Mouse (Mus musculus) erythroid progenitor cell, adult 5-6 weeks (primary cell): ENCODE data around the gene N4bp3. TPM values are rescaled to one million over a fixed set of nuclear protein-coding genes. Genes with fewer than 3 reads are reported as not detected.

ENCODE experiments used
- ATAC-seq: replicated peaks from 2 replicates; pipeline ENCODE4 v1.8.0; 2016; ENCODE audit warnings: moderate number of reproducible peaks, mild to moderate bottlenecking, moderate TSS enrichment, inconsistent platforms; ENCODE audit not compliant: poor library complexity, low FRiP score, severe bottlenecking
- total RNA-seq, 2 experiments: library from RNA; stranded (forward) in 1 of 2; stranded (reverse) in 1 of 2; fragments of 150-400 nt in 1 of 2; fragments of 186-747, 209-891 nt in 1 of 2; gene quantifications; 2 replicates each; pipeline versions ENCODE4 v1.2.3 to v1.2.4; 2015 to 2017; ENCODE audit warnings: low replicate concordance in 2 of 2

The N4bp3 gene
- total RNA-seq, 2 experiments from 2014 or later: not detected

DNA sequence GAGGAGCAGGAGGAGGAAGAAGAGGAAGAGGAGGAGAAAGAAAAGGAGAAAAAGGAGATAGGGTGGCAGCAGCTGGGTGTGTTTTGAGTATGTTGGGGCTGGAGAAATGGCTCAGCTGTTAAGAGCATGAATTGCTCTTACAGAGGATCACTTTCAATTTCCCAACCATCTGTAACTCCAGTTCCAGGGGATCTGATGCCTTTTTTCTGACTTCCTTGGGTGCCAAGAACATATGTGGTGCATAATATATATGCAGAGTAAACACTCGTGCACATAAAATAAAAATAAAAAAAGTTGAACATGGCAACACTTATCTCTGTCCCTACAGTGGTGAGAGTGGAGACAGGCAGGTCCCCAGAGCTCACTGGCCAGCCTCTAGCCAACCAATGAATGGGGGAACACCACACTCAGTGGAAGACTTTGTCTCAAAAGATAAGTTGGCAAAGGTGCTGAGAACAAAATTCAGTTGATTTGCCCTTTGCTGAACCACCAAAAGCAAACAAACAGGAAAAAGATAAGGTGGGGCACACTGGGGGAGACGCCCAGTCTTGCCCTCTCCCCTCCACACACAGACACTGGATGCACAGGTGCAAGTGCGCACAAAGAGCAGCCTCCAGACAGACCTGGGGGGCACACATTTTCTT is 41.3 kb downstream of the N4bp3 start:
- ATAC-seq: peak; percentile 11; the same call in 1 of the 2 replicates

DNA sequence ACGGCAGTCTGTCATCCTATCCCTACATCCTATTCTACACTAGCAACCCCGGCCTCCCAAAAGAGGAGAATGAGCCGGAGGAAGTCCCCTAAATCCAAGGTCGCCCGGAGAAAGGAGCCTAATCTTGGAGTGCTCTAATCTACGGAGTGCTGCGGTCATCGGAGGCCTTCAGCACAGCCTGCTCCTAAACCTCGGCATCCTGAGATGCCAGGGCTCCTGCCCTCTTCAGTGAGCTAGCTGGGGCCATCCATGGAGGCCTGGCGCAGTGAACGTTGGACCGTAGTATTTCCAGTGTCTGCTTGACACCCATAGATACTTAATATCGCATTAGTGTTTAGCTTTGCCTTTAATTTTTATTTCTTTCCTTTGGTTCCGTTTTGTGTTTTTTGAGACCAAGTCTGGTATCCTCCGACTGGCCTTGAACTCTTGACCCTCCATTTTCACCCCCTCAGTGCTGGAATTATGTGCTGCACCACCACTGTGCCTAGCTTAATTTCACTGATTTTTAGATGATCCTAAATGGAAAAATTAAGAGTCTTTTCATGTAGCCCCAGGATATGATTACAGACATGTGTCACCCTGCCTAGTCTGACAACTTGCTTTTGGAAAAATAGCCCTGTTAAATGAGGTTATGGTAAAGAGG is 43.4 kb downstream of the N4bp3 start:
- peak; percentile 58 for ATAC-seq

DNA sequence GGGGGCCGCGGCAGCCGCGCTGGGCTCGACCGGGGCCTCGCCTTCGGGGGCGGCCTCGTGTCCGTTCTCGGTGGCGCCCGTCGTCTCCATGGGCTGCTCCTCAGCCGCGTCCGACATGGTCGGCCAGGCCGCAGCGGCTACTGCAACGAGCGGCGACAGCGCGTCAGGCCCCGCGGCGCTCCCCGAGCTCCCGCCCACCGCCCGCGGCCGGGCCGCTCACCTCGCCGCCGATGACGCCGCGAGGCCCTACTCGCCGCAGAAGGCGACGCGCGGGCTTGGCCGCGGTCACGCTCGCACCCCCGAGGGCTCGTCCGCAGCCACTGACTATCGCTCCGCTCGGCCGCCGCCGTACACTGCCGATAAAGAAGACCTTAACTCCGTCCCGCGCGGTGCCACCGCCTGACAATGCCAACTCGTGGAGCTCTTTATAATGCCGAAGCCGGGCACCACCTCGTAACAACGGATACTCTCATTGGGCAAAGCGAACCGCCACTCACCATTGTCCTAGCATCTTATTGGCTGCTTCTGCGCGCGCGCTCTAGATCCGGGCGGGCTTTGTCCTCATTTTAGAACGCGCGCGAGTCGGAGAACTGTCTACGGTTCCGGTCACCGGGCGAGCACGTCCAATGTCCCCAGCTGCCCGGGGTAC is 44.1 kb downstream of the N4bp3 start, which contains the start of gene Hnrnpab:
Gene Hnrnpab, minus strand, starts transcription at position 401 of the 649 bp plus-strand sequence.
- ATAC-seq: peak; percentile 81

DNA sequence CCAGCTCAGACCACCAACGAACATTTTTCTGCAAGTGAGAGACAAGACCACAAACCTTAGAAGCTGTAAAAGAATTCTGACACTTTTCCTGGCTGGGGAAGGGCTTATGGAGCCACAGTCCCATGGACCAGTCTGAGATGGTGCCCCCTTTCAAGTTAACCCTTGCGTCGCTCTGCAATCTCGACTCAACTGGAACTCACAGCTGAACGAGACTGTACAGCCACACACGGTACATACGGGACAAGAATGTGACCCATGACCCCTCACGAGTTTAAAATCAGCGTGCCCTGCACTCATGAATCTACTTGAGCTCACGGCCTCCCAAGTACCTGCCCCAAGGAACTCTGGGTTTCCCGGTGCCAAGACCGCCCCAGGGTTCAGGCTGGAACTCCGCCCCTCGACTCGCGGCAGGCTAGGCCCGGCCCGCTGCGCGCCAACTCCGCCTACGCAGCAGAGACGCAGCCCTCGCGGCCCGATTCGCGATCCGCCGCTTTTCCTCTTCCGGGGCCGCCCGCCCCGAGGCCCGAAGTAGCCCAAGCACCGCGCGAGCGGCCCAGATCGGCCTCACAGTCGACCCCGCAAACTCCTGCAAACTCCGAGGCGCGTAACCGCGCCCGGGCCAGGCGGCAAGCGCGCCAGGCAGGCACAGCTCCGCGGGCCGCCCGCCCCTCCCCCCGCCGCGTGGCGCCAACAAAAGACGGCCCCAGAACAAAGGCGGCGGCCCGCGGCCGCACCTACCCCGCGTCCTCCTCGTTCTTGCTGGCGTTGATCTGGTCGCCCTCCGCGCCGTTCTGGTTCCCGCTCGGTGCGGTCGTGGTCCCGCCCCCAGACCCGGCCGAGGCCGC is 44.8 kb downstream of the N4bp3 start:
- ATAC-seq: peak; percentile 85

DNA sequence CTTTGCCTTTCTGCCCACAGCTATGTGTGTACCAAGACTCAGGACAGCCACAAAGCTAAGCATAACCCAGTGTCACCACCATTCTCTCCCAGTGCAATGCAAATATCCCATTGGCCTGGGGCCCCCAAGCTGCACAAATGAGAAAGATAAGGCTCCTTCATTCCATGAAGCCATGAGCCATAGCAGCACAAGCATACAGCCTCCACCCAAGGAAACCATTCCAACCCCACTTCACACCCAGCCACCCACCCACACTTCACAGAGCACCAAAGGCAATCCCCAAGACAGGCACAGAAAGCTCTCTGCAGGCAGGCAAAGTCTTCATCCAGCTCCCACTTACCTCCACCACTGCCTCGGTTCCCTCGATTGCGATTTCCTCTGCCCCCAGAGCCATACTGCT is 48.4 kb downstream of the N4bp3 start:
- no peak for ATAC-seq

DNA sequence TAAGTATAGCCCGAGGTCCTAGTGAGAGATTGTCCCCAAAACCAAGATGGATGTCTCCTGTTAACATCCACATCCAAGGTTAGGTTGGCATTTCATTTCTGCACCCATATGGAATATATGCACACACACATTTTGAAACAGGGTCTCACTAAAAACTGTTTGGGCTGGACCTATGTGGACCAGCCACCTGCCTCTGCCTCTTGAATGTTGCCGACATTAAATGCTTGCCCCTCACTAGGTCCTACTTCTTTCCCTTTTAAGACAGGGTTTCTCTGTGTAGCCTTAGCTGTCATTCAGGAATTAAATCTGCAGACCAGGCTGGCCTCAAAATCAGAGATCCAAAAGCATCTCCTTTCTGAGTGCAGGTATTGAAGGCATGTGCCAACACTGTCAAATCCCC is 53.1 kb downstream of the N4bp3 start:
- no peak for ATAC-seq

DNA sequence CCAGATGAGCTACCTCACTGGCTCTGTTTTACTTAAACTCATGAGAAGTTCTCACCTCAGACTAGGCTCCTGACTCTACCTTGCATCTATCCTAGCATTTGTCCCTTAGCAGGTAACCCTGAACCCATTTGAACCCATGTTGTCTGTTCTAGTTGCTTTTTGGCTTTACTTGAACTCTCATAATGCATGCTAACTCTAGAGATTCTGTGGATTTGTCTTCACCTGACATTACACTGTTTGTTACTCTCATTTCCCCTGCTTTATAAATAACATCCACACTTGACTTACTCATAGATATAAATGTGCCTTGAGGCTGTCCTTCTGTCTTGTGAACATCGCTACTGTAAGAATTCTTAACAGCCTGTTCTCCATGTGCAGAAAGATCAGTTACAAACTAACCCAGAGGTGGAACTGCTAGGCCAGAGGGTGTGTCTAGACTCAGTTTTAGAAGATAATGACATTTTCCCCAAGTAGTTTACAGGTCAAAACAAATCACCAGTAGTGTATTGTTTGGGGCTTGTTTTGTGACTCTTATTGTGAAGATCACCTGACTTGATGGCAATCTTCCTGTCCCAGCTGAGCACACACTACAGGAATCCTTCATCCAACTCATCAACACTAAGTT is 55.1 kb downstream of the N4bp3 start:
- ATAC-seq: no peak

DNA sequence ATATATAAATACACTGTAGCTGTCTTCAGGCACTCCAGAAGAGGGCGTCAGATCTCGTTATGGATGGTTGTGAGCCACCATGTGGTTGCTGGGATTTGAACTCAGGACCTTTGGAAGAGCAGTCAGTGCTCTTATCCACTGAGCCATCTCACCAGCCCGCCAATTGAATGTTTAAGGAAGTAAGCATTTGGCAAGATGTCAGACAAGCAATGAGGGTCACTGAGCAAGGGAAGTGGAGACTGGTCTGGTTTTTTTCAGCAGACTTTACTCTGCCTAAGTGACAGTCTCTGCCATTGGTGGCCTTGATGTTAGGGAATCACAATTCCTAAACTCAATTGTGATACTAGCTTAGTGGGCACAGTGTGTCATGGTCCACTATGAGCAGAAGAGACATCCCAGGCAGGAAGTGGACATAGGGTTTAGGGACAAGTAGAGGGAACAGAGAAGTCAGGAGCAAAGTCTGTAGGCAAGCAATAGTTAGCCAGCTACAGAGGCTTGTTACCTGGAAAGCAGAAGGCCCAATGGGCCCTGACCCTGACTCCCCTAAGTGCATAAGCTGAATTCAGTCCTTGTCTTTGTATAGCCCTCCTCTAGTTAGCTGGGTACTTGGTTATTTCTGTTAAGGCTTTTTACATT is 55.8 kb downstream of the N4bp3 start:
- no peak for ATAC-seq

DNA sequence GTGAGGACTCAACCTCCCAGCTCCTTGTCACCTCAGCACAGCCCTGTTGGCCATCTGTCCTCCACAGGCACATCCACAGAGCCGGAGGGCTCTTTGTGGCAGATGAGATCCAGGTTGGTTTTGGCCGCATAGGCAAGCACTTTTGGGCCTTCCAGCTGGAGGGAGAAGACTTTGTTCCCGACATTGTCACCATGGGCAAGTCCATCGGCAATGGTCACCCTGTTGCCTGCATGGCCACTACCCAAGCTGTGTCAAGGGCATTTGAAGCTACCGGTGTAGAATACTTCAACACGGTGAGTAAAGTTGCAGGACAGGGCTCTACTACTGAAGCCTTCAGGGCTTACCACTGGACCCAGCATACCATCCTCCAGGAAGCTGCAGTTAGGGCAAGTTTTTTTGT is 56.8 kb downstream of the N4bp3 start:
- ATAC-seq: no peak

DNA sequence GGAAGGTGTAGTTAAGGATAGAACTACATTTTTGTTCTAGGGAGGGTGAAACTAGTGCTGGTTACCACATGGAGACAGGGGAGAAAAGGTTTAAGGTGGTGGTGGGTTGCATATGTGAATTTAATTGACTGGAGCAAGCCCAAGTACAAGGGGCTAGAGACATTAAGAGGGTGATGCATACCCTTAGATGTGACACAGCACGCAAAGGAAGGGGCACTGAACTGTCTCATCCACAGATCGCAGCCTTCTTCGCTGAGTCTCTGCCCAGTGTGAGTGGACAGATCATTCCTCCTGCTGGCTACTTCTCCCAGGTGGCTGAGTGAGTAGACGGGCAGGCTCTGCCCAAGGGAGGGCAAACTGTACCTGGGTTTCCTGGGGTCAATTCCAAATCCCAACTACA is 57.3 kb downstream of the N4bp3 start:
- ATAC-seq: no peak

Other genes starting within 250 kb of the N4bp3 start
- 3.6 and 17.2 TPM in 2 replicates for gene Phykpl, start 66.1 kb downstream of the N4bp3 start, total RNA-seq (2015; ENCODE audit: low replicate concordance)
- gene Phykpl, start 66.1 kb downstream of the N4bp3 start, total RNA-seq (2017; ENCODE audit: low replicate concordance): 6.5 and 10.4 TPM in 2 replicates
- 250 and 265 TPM in 2 replicates for gene Hnrnpab, start 44.0 kb downstream of the N4bp3 start, total RNA-seq (2015; ENCODE audit: low replicate concordance)
- gene Hnrnpab, start 44.0 kb downstream of the N4bp3 start, total RNA-seq (2017; ENCODE audit: low replicate concordance): 313 and 505 TPM in 2 replicates
- 15.9 and 23.1 TPM in 2 replicates for gene Nhp2, start 31.1 kb downstream of the N4bp3 start, total RNA-seq (2015; ENCODE audit: low replicate concordance)
- gene Nhp2, start 31.1 kb downstream of the N4bp3 start, total RNA-seq (2017; ENCODE audit: low replicate concordance): 12.3 and 14.8 TPM in 2 replicates
- gene Rmnd5b, start 14.9 kb downstream of the N4bp3 start, total RNA-seq (2015; ENCODE audit: low replicate concordance): 8.6 and 10.5 TPM in 2 replicates
- 2.1 and 14.6 TPM in 2 replicates for gene Rmnd5b, start 14.9 kb downstream of the N4bp3 start, total RNA-seq (2017; ENCODE audit: low replicate concordance)
- not detected in 2 replicates for gene D930048N14Rik, start 112 bp upstream of the N4bp3 start, total RNA-seq (2015; ENCODE audit: low replicate concordance)
- not detected in 2 replicates for gene D930048N14Rik, start 112 bp upstream of the N4bp3 start, total RNA-seq (2017; ENCODE audit: low replicate concordance)
- 15.1 and 21.3 TPM in 2 replicates for gene 0610009B22Rik, start 38.0 kb upstream of the N4bp3 start, total RNA-seq (2015; ENCODE audit: low replicate concordance)
- 1.9 and 9.8 TPM in 2 replicates for gene 0610009B22Rik, start 38.0 kb upstream of the N4bp3 start, total RNA-seq (2017; ENCODE audit: low replicate concordance)
- gene Sec24a, start 112.8 kb upstream of the N4bp3 start, total RNA-seq (2015; ENCODE audit: low replicate concordance): 4.7 and 11.7 TPM in 2 replicates
- gene Sec24a, start 112.8 kb upstream of the N4bp3 start, total RNA-seq (2017; ENCODE audit: low replicate concordance): 2.2 and 2.5 TPM in 2 replicates
- gene Sar1b, start 112.8 kb upstream of the N4bp3 start, total RNA-seq (2015; ENCODE audit: low replicate concordance): 32.7 and 43.2 TPM in 2 replicates
- gene Sar1b, start 112.8 kb upstream of the N4bp3 start, total RNA-seq (2017; ENCODE audit: low replicate concordance): 12.3 and 12.7 TPM in 2 replicates
- 4.3 and 4.6 TPM in 2 replicates for gene Jade2, start 206.8 kb upstream of the N4bp3 start, total RNA-seq (2015; ENCODE audit: low replicate concordance)
- 5.6 and 5.9 TPM in 2 replicates for gene Jade2, start 206.8 kb upstream of the N4bp3 start, total RNA-seq (2017; ENCODE audit: low replicate concordance)